Mouse (Mus musculus): ENCODE measurements around the gene Gm973. TPM values are rescaled to one million over a fixed set of nuclear protein-coding genes. Genes with fewer than 3 reads are reported as not detected.
A peak's percentile ranks its signal among the peaks of the same experiment; 100 is the strongest.

Gene Gm973
- total RNA-seq, 2 experiments from 2014 or later, result 14.8 to 15.1 TPM

DNA sequence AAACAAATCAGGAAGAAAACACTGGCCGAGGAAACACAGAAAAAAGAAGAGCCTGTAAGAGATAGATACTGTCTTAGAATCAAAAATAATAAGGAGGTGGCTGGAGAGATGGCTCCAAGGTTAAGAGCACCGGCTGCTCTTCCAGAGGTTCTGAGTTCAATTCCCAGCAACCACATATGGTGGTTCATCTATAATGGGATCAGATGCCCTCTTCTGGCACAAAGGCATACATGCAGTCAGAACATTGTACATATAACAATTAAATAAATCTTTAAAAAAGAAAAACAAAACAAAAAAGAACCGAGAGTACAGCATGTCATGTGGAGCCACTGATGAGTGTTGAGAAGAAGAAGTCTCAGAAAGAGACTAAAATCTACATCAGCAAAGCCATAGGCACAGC lies 64.8 kb downstream of the Gm973 start:
- DNase-seq (ENCODE audit: low spot score in 2 of 2), result no peak

DNA sequence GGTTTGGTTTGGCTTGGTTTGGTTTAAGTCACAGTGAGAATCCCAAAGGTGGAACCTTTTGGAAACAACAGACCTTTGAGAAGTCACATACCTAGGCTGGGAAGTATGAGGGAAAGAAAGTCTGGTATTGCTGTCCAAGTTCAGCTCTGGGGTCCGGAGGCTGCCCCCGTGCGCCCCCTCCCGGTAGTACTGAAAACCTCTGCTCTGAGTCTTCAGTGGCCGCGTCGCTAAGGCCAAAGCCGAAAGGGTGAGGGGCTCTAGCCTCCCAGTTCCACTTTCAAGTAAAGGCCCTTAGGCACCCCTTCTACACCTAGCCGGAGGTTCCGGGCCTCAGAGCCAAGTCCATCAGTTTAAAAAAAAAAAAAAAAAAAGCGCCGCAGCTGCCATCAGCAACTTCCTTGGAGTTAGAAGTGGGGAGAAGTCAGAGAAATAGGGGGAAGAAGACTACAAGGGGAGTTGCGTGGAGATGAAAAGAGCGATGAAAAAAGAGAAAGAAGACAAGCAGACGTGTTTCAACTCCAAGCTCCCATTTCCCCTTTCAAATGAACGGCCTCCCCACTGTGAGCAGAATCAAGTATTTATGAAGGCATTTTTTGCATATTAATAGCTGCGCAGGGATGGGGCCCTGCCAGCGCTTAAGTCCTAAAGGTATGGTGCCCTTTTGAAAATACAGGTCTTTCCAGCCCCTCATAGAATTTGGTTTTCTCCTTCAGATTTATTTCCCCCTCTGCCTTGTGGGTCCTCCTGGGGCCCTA lies 68.8 kb downstream of the Gm973 start:
- peak in 1 of 2 experiments; percentile 65 for DNase-seq (ENCODE audit: low spot score in 2 of 2)

DNA sequence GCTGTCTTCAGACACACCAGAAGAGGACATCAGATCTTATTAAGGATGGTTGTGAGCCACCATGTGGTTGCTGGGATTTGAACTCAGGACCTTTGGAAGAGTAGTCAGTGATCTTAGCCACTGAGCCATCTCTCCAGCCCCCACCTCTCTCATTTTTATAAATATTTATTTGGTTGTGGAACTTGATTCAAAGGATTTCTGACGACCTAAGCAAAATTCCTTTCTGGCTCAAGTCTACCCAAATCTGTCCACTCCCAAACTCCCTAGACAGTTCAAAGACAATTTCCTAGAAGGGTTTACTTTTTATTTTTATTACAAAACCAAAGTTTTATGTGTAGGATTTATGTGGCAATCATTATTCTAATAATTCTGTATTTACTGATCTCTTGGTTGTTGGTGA lies 73.2 kb downstream of the Gm973 start:
- no peak for DNase-seq (ENCODE audit: low spot score in 2 of 2)

DNA sequence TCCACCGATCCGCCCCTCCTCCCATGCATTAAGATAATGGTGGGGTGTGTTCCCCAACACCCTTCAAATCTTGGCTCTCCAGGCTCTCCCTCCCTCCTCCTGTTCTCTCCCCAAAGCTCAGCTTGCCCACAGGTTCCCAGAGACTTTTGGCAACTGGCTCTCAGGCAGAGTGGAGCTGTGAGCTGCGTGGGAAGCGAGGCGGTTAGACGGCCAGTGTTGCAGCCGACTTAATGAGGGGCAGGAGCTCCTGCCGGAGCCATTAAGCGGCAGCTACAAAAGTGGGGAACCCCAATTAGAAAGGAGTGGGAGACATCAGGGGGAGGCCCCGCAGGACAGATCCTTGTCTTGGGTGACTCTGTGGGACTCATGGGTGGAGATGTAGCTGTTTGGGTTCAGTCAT lies 76.3 kb downstream of the Gm973 start:
- DNase-seq (ENCODE audit: low spot score in 2 of 2), result peak; percentile 33

DNA sequence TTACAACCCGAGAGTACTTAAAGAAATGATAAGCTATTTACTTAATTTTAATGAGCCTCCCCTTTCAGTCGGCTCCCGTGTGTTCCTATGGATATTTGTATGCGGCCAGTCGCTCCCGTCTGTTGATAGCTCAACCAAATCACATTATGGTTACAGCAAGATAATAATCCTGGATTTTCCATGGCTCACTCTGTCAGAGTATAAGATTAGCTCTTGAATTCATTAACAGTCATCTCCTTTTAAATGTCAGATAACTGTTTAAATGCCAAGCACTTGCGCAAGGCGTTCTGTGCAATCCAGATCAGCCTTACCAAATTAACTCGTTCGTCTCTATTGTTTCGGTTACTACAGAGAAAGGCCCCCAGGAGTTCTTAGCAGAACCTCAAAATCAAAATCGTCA lies 76.8 kb downstream of the Gm973 start:
- peak in 1 of 2 experiments; percentile 60 for DNase-seq (ENCODE audit: low spot score in 2 of 2)

DNA sequence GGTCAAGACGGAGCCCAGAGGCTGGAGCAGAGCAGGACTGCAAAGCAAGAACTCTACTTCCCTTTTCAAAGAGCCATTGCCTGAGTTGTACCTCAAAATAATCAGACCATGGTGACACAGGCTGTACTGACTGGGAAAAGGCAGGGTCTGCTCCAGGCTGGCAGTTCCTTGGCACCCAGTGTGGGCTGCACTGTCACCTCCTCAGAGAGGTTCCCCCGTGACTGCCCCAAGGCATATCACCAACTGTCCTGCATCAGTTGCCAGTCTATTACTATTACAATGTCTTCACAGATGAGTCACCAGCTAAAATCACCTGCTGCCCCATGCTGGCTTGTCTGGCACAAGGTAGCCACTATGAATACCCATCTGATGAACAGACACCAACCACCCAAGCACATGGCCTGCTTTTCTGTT lies 77.6 kb downstream of the Gm973 start:
- no peak for DNase-seq (ENCODE audit: low spot score in 2 of 2)

DNA sequence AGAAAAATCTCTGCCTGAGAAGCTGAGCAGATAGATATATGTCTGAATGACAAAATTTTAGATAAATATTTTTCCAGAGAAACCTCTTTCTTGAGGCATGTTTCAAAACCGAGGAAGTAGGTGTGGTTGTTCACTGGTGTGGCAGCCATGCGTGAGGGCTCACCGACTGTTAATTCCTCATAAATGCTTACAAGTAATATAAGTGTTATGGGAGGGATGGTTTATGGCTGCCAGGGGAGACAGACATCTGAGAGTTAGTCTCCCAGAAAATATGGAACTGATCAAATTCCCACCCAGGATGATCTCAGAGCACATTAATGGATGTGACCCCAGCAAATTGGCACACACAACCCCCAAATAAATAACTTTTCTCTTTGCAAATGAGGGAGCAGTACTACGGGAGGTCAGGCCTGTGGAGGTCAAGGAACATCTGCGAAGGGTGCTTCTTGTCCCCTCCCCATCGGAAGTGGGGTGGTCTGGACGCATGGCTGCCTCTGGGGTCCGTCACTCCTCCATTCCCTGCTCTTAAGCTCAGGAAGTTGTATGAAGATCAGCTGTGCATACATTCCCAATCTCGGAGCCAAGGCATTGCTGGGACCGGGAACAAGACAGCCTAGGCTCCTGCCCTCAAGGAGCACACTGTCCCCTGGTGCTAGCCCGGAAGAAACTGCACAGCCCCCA lies 78.7 kb downstream of the Gm973 start:
- DNase-seq (ENCODE audit: low spot score in 2 of 2), result no peak

DNA sequence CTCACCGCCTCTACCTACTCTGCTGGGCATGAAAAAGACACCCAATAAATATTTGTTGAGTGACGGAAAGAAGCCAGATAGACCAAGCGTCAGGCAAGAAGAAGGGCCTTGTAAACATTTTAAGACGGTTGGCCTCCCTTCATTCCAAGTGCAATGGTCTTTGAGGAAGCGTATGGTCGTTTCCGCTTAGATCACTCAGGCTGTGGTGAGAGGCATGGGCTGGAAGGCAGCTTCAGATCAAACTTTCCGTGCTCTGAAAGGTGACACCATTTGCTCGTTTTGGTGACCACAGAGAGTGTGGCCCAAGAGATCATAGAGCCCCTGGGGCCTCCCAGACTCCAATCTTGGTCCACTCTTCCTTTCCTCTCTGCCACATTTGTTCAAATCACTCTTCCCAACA lies 79.5 kb downstream of the Gm973 start:
- DNase-seq (ENCODE audit: low spot score in 2 of 2), result no peak

DNA sequence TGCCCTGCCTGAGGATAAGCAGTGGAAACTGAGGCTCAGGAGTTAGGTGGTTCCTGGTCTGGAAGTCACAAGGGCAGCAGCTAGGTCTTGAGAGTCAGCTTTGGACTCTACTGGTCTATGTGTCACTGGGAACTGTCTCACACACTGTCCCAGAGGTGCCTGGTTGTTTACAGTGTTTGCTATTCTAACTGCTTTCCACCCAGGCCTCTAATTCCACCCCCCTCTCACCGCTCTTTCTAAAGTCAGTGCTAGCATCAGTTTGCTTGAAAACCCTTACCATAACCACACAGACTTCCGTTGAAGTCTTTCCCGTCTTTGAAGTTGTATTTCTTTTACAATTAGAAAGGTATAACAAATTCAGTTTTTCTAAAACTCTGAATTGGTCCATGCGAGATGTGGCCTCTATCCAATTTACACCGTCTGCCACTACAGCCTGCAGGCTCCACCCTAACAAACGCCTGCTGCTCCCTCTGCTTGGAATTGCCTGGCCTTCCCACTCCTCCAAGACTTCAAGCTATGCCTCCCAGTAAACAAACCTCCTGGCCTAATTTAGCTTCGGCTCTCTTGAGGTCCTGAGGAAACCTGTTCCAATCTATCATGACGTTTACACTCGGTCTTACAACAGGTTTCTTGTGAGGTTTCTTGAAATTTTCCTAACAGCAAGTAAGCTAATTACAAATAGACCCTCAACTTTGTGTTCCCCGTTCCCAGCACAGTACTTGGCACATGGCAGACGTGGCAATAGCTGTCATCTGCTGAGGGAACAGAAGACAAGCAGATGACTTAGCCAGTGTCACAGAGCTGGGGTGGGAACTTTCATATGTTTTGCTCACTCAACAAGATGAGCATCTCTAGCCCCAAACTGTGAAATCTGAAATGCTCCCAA lies 86.7 kb downstream of the Gm973 start:
- peak; percentile 65 to 83 for DNase-seq (ENCODE audit: low spot score in 2 of 2)

DNA sequence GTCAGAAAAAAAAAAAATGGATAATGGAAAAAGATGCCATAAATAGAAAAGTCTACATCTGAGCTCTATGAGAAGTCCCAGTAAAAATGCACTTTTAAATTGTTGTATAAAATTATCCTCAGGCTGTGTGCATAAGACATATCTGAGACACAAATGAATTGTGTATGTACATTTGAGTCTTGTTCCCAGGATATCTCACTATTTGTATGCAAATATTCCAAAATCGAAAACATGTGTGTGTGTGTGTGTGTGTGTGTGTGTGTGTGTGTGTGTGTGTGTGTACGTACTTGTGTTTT lies 87.3 kb downstream of the Gm973 start:
- DNase-seq (ENCODE audit: low spot score in 2 of 2), result no peak

DNA sequence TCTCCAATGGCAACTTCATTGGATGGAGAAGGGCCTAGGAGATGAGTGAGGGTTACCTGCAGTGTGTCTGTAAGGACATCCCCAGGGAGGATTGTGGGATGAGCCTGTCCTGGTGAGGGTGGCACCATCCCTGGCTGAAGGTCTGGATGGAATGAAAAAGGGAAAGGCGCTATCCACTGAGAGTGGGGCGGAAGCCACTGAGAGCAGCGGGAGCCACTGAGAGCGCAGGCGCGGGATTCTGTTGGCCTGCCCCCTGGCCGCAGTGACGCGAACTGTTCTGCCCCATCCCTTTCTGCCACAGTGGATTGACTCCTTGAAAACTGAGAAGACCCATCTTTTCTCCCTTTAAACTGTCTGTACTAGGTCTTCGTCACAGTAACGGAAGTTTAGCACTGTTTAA lies 87.8 kb downstream of the Gm973 start:
- no peak for DNase-seq (ENCODE audit: low spot score in 2 of 2)

DNA sequence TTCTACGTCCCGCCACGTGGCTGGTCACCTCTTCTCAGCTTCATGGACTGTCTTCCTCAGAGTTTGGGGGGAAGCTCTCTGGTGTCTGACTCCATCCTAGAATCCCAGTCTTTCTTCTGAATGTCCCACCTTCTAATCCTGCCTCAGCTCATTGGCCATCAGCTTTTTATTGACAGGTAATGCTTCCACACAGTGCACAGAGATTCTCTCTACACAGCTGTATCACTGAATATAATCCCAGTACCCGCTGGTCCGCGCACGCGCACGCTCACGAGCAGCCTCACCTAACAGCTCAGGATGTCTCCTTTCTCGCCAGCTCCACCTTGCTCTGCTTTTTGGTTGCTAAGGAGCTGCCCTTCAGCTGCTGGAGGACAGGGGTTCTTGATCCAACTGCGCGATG lies 90.4 kb downstream of the Gm973 start:
- DNase-seq (ENCODE audit: low spot score in 2 of 2), result no peak

DNA sequence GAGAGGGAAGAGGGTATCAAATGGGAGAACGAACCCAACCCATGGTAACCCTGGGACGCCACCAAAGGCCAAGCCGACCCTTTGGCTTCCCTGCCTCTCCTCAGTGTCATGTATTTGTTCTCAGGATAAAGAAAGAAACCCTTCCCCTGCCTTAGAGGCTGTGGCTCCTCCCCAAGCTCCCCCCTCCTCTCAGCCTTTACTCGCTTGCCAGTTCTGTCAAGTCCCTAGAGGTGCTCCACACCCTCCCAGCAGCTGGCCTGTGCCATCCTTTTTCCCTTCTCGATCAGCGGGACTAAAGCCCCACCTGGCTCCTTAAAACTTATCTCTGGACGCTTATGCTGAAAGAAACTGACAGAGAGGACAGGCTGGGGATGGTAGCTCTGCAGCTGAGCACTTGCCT lies 91.0 kb downstream of the Gm973 start:
- DNase-seq (ENCODE audit: low spot score in 2 of 2), result no peak

DNA sequence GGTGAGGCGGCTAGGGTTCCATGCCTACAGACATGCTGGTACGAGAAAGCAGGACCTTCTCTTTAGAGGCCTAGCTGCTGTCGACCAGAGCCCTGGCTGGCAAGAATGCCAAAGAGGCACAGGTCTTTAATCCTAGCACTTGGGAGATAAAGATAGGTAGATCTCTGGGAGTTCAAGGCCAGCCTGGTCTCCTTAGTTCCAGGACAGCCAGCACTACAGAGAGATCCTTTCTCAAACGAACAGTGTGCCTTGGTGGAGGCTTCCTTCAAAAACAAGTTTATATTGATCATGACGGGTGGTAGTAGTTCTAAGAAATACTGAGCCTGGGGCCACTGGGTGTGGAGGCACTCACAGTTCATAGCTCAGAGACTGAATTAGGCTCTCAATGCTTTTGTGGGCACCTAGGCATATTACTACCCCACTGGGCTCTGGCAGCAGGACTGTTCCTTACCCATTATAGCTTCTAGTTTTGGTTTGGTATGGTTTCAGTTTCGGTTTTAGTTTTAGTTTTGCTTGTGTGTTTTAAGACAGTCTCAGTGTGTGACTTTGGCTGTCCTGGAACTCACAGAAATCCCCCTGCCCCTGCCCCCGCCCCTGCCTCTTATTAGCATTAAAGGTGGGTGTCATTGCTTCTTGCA lies 92.2 kb downstream of the Gm973 start:
- no peak for DNase-seq (ENCODE audit: low spot score in 2 of 2)

DNA sequence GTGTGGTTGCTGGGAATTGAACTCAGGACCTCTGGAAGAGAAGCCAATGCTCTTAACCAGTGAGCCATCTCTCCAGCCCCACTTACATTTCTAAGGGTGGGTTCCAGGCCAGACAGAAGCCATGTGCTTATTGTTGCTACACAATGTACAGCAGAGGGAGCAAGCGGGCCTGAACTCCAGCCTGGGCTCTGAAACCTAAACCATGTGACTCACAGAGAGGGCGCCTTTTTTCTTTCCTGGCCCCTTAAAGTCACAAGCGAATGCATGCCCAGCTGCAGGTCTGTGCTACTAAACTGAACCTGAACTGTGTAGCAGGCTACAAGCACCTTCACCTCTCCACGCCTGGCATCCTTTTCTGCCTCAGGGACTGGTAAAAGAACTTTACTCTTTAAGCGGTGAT lies 92.9 kb downstream of the Gm973 start:
- no peak for DNase-seq (ENCODE audit: low spot score in 2 of 2)

DNA sequence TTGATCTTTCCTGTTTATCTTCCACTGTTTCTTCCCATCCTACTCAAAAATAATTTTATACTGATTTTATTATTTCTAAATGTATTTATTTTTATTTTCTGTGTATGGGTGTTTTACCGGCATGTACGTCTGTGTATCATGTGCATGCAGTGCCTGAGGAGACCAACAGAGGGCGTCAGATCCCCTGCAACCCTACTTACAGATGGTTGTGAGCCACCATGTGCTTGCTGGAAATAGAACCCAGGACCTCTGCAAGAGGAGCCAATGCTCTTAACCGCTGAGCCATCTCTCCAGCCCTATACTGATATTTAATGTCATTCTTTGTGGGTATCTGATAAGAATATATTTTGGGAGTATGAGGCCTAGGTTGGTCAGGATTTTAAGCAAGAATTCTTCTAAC lies 93.4 kb downstream of the Gm973 start:
- DNase-seq (ENCODE audit: low spot score in 2 of 2), result no peak

DNA sequence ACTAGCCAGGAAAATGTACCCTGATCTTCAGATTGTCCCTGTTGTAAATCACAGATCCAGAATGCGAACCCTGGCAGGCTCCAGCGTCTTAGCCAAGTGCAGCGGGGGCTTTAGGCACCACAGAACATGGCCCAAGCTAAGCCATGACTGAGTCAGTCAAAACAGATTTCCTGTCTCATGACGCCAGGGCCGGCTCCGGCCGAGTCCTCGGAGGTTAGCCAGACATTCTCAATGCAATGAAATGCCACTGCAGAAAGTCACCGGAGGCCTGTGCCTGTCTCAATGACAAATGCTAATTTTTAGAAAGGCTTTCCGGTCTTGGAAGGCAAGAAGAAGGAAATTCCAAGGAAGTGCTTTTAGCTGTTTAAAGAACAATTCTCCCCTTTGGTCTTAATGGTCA lies 93.8 kb downstream of the Gm973 start:
- no peak for DNase-seq (ENCODE audit: low spot score in 2 of 2)

DNA sequence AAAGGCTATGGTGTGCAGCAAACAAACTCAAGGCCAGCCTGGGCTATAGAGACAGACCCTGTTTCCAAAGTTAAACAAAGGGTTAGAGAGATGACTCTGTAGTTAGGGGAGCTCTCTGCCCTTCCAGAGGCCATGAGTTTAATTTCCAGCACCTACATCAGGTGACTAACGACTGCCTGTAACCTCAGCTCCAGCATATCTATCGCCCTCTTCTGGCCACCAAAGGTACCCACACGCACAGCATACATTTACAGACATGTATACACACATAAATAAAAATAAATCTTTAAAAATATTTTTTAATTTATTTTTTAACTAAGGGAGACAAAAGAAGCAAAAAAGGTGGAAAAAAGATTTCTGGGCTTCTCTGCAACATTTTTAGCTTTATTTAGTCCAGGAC lies 94.9 kb downstream of the Gm973 start:
- DNase-seq (ENCODE audit: low spot score in 2 of 2), result no peak

DNA sequence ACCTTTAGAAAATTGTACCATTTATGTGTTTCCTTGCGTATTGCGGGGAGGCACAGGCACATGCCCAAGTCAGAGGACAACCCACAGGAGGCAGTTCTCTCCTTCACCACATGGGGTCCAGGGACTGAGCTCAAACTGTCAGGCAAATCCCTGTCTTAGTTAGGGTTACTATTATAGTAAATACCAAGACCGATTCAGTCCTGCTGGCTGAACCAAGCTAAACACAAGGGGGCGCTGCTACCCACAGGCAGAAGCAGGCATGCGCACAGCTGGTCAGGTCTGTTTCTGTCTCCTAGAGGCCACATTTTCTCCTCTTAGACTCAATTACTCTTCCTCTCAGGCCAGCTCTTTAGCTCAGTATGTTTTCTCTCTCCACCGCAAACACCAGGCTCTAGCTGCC lies 97.7 kb downstream of the Gm973 start:
- peak in 1 of 2 experiments; percentile 45 for DNase-seq (ENCODE audit: low spot score in 2 of 2)

DNA sequence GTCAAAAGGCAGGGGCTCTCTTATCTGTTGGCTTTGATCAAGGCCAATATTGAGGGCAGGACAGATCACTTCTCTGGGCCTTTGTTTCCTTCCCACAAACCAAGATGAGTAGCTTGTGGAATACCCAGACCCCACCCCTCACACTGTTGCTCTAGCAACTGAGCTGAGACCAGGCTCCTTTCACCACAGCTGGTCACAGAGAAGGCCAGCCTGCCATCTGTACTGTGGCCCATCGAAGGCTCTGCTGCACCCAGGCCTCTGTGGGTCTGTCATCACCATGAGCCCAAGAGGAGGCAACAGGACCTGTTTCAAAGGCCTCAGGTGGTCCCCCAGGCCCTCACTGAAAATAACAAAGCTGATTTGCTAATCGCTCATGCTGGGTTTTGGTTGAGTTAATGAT lies 99.0 kb downstream of the Gm973 start:
- no peak for DNase-seq (ENCODE audit: low spot score in 2 of 2)

DNA sequence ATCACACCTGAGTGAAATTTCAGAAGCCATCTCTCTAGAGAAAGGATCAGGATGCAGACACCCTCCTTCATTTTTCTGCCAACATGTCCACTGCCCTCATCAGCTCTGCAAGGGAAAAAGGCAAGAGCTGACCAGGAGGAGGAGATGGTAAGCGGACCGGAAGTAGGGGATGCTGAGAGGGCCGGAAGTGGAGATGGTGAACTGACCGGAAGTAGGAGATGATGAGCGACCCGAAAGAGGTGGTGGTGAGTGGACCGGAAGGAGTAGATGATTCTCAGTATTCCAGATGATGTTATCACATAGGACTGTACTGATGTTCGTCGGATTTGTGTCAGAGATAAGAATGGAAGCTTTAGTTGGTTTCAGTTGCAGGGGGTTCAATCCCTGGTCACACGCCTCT lies 103.1 kb downstream of the Gm973 start:
- no peak for DNase-seq (ENCODE audit: low spot score in 2 of 2)
